Comparison of ENCODE assay signal across 31 mouse cellular contexts in the genomic region with DNA sequence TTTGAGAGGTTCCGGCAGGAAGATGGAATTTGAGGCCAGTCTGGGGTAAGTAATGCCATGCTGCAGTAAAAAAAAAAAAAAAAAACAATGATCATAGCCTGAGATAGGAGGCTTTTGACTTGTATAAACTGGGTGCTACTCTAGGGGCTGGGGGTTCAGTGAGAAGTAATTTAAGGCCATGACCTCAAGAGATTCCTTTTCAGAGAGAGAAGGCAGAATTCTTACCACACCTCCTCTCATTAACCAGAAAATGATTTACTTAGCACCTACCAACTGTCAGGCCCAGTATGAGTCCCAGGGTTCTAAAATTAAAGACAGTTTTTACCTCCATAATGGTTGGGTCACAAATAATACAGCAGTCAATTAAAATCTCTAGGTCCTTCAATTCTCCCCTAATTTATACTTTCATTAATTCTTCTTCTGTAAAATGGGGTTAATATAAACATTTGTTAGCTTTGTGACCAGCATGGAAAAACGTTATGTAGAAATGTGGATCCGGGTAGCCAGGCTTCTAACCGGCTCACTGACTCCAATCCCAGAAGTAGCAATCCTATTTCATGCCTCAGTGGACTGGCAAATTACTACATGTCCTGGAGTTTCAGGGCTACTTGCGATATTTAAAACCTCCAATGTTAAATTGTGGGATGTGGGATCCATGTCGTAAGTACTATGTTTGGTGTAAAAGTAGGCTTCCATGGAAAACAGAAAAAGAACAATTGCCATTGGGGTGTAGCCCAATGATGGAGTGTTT. TPM values are rescaled to one million over a fixed set of nuclear protein-coding genes. Genes with fewer than 3 reads are reported as not detected.
DNase-seq lines count a peak whose midpoint lies in the region; ATAC-seq and TF ChIP-seq lines count a peak whose summit lies in the region.
"Had no signal": no experiment of that assay in that cellular context is flagged by ENCODE, and none has a peak within 500 bp of the region (broad histone marks: within the 10 kb centered on the region; RNA-seq: fewer than 3 reads in every experiment).

No protein-coding gene starts in this region.

- no peak overlapping the region for H3K9ac ChIP-seq in embryonic facial prominence, embryonic 14.5 days (ENCODE audit: low read depth, low read length)
- no peak overlapping the region for H3K9ac ChIP-seq in kidney, embryonic 16.5 days (replicated peaks; ENCODE audit: low read length)
- H3K9ac ChIP-seq in MEL (ENCODE audit: control insufficient read depth, low read depth, low read length, poor library complexity, severe bottlenecking): no peak overlapping the region
- H3K9ac ChIP-seq: embryonic facial prominence, embryonic 12.5 days; forebrain, embryonic 15.5 days; hindbrain, embryonic 13.5 days; liver, embryonic 14.5 days; neural tube, embryonic 12.5 days; stomach, embryonic 15.5 days had no signal

- H3K79me2 ChIP-seq in MEL (ENCODE audit: control insufficient read depth, insufficient read depth, low read length, poor library complexity): no peaks in the 10 kb centered on the region

- H3K4me3 ChIP-seq in embryonic facial prominence, embryonic 14.5 days (ENCODE audit: low read depth, low read length): no peak overlapping the region
- H3K4me3 ChIP-seq in embryonic facial prominence, embryonic 10.5 days: no peak overlapping the region
- H3K4me3 ChIP-seq in kidney, embryonic 16.5 days (ENCODE audit: low read length): no peak overlapping the region
- no peak overlapping the region for H3K4me3 ChIP-seq in MEL (ENCODE audit: control insufficient read depth in 1 of 2, insufficient read depth in 1 of 2, low read depth in 2 of 2, low read length in 2 of 2)
- H3K4me3 ChIP-seq: embryonic facial prominence, embryonic 12.5 days; forebrain, embryonic 10.5 days; forebrain, embryonic 15.5 days; gastrocnemius, adult 2 months; hindbrain, embryonic 13.5 days; myocyte; neural tube, embryonic 12.5 days; stomach, embryonic 15.5 days had no signal

- DNase-seq in embryonic facial prominence, embryonic 14.5 days (ENCODE audit: low spot score): peak; percentile 15
- DNase-seq in embryonic facial prominence, embryonic 10.5 days (ENCODE audit: low spot score): no peak
- no peak for DNase-seq in kidney, postnatal 25 days
- no peak for DNase-seq in MEL (ENCODE audit: low read depth, low spot score)
- DNase-seq in brain, embryonic 14.5 days (ENCODE audit: low read depth): peak; percentile 47
- DNase-seq: adrenal gland, postnatal 25 days; cerebellum, adult 8-10 months; gastrocnemius, adult 2 months; gastrocnemius, postnatal 36 days; heart, adult 18-20 months; heart, postnatal 36 days; layer of hippocampus, postnatal 36 days; liver; lung, adult 2 months; lung, postnatal 10 days; right cerebral cortex, postnatal 25 days had no signal

- H3K9me3 ChIP-seq in embryonic facial prominence, embryonic 14.5 days (ENCODE audit: control insufficient read depth, low read length): no peaks in the 10 kb centered on the region
- H3K9me3 ChIP-seq in embryonic facial prominence, embryonic 10.5 days: no peaks in the 10 kb centered on the region
- no peaks in the 10 kb centered on the region for H3K9me3 ChIP-seq in kidney, embryonic 16.5 days (ENCODE audit: low read length)
- no peaks in the 10 kb centered on the region for H3K9me3 ChIP-seq in MEL (replicated peaks; ENCODE audit: insufficient read depth, low read length)
- H3K9me3 ChIP-seq: embryonic facial prominence, embryonic 12.5 days; forebrain, embryonic 10.5 days; forebrain, embryonic 15.5 days; hindbrain, embryonic 13.5 days; neural tube, embryonic 12.5 days; stomach, embryonic 15.5 days had no signal

- 72% methylated on average over 6 of the region's 6 CpGs for WGBS in embryonic facial prominence, embryonic 14.5 days
- WGBS in embryonic facial prominence, embryonic 10.5 days: 66% methylated on average over 6 of the region's 6 CpGs
- 34% methylated on average over 6 of the region's 6 CpGs for WGBS in kidney, embryonic 16.5 days

- no peak for ATAC-seq in embryonic facial prominence, embryonic 14.5 days (ENCODE audit: low read depth)
- ATAC-seq in kidney, embryonic 16.5 days (ENCODE audit: low FRiP score, low TSS enrichment): peak; percentile 77
- ATAC-seq in frontal cortex, adult (ENCODE audit: low TSS enrichment): no peak
- ATAC-seq: CD4-positive, CD25-positive, alpha-beta regulatory T cell, adult 4 months; forebrain, embryonic 15.5 days; intestine, postnatal 0 days; midbrain, embryonic 16.5 days had no signal

- no peaks in the 10 kb centered on the region for H3K4me1 ChIP-seq in embryonic facial prominence, embryonic 14.5 days (ENCODE audit: control insufficient read depth, insufficient read depth, low read length)
- H3K4me1 ChIP-seq in embryonic facial prominence, embryonic 10.5 days: no peaks in the 10 kb centered on the region
- peaks cover 18% of the 10 kb centered on the region for H3K4me1 ChIP-seq in kidney, embryonic 16.5 days (ENCODE audit: insufficient read depth, low read length)
- H3K4me1 ChIP-seq in MEL (ENCODE audit: control insufficient read depth in 1 of 2, insufficient read depth in 2 of 2, low read length in 2 of 2): no peaks in the 10 kb centered on the region; a peak in 1 of 4 replicates
- H3K4me1 ChIP-seq: embryonic facial prominence, embryonic 12.5 days; forebrain, embryonic 15.5 days; hindbrain, embryonic 13.5 days; neural tube, embryonic 12.5 days; stomach, embryonic 15.5 days had no signal

- H3K27me3 ChIP-seq in embryonic facial prominence, embryonic 14.5 days (replicated peaks; ENCODE audit: control insufficient read depth, insufficient read depth, low read length): no peaks in the 10 kb centered on the region
- H3K27me3 ChIP-seq in embryonic facial prominence, embryonic 10.5 days (replicated peaks; ENCODE audit: low read depth, poor library complexity, severe bottlenecking): no peaks in the 10 kb centered on the region
- H3K27me3 ChIP-seq in kidney, embryonic 16.5 days (ENCODE audit: insufficient read depth, low read length): no peaks in the 10 kb centered on the region
- no peaks in the 10 kb centered on the region for H3K27me3 ChIP-seq in MEL (ENCODE audit: control insufficient read depth in 1 of 2, insufficient read depth in 2 of 2, low read length in 2 of 2)
- H3K27me3 ChIP-seq: embryonic facial prominence, embryonic 12.5 days; forebrain, embryonic 15.5 days; hindbrain, embryonic 13.5 days; neural tube, embryonic 12.5 days; stomach, embryonic 15.5 days had no signal

- no peak overlapping the region for H3K27ac ChIP-seq in embryonic facial prominence, embryonic 14.5 days (replicated peaks; ENCODE audit: low read depth, low read length)
- H3K27ac ChIP-seq in embryonic facial prominence, embryonic 10.5 days (replicated peaks): no peak overlapping the region
- peak overlapping the region; percentile 79 for H3K27ac ChIP-seq in kidney, embryonic 16.5 days (ENCODE audit: low read length)
- no peak overlapping the region for H3K27ac ChIP-seq in MEL (ENCODE audit: control insufficient read depth, low read depth, low read length)
- H3K27ac ChIP-seq: embryonic facial prominence, embryonic 12.5 days; forebrain, embryonic 10.5 days; forebrain, embryonic 15.5 days; gastrocnemius, adult 2 months; hindbrain, embryonic 13.5 days; liver, embryonic 14.5 days; macrophage; neural tube, embryonic 12.5 days; stomach, embryonic 15.5 days had no signal

- no peak for TF ChIP-seq RAD21 in MEL (IDR thresholded peaks at IDR 0.05; ENCODE audit: low read depth, low read length)

- no peak for TF ChIP-seq POLR2A in MEL (IDR thresholded peaks at IDR 0.05; ENCODE audit: control insufficient read depth in 1 of 2, insufficient read depth in 1 of 2, low read depth in 1 of 2, low read length in 2 of 2, poor library complexity in 1 of 2)
- no peak for TF ChIP-seq POLR2A in brain, embryonic 14.5 days (IDR thresholded peaks at IDR 0.05; ENCODE audit: borderline replicate concordance, extremely low read depth, insufficient read depth, insufficient read length, poor library complexity, severe bottlenecking)

- no peak for TF ChIP-seq EP300 in MEL (IDR thresholded peaks at IDR 0.05; ENCODE audit: low read depth in 1 of 2, low read length in 2 of 2)

- no peak overlapping the region for H3K4me2 ChIP-seq in embryonic facial prominence, embryonic 14.5 days (ENCODE audit: low read depth, low read length)
- H3K4me2 ChIP-seq in kidney, embryonic 16.5 days (replicated peaks; ENCODE audit: low read depth, low read length): no peak overlapping the region
- H3K4me2 ChIP-seq: embryonic facial prominence, embryonic 12.5 days; forebrain, embryonic 15.5 days; heart, embryonic 11.5 days; hindbrain, embryonic 13.5 days; neural tube, embryonic 12.5 days; stomach, embryonic 15.5 days had no signal

- no peaks in the 10 kb centered on the region for H3K36me3 ChIP-seq in embryonic facial prominence, embryonic 14.5 days (ENCODE audit: control insufficient read depth, insufficient read depth, low read length)
- H3K36me3 ChIP-seq in embryonic facial prominence, embryonic 10.5 days (replicated peaks): no peaks in the 10 kb centered on the region
- H3K36me3 ChIP-seq in kidney, embryonic 16.5 days (ENCODE audit: insufficient read depth, low read length): no peaks in the 10 kb centered on the region
- H3K36me3 ChIP-seq in MEL (ENCODE audit: control insufficient read depth in 1 of 2, insufficient read depth in 2 of 2, low read length in 2 of 2): peaks cover 0 to 5% of the 10 kb centered on the region in 2 experiments; a peak in 2 of 4 replicates
- H3K36me3 ChIP-seq: embryonic facial prominence, embryonic 12.5 days; forebrain, embryonic 10.5 days; forebrain, embryonic 15.5 days; hindbrain, embryonic 13.5 days; neural tube, embryonic 12.5 days; stomach, embryonic 15.5 days had no signal

- TF ChIP-seq CTCF in MEL (IDR thresholded peaks at IDR 0.05 in 2 of 3, conservative IDR thresholded peaks at IDR 0.05 in 1 of 3; ENCODE audit: control insufficient read depth in 1 of 3, insufficient read depth in 1 of 3, low read depth in 2 of 3, low read length in 3 of 3, poor library complexity in 1 of 3, severe bottlenecking in 1 of 3): no peak
- TF ChIP-seq CTCF in brain, embryonic 14.5 days (IDR thresholded peaks at IDR 0.05; ENCODE audit: borderline replicate concordance, extremely low read depth, insufficient read depth, insufficient read length): no peak

TF ChIP-seq in MEL, 35 proteins besides CTCF, POLR2A, EP300 and RAD21:
- TF ChIP-seq ZNF384 (IDR thresholded peaks at IDR 0.05; ENCODE audit: low read depth, low read length): peak; percentile 56; the same call in 1 of the 2 replicates
- TF ChIP-seq BHLHE40 (IDR thresholded peaks at IDR 0.05; ENCODE audit: borderline replicate concordance, low read depth, low read length): no peak

RNA-seq across cellular contexts. Expression of a gene that starts 19.7 kb away (rescaled TPM):
- polyA plus RNA-seq in embryonic facial prominence, embryonic 14.5 days (2014; fragmentation: Nextera tagmentation; extraction: Ambion mirVana): 7.9 and 9.2 TPM in 2 replicates
- 9.1 and 10.5 TPM in 2 replicates for polyA plus RNA-seq in embryonic facial prominence, embryonic 10.5 days (2016; fragmentation: Nextera tagmentation; extraction: Ambion mirVana)
- 6.0 and 8.0 TPM in 2 replicates for polyA plus RNA-seq in kidney, embryonic 16.5 days (2015; fragmentation: Nextera tagmentation; extraction: Ambion mirVana)
- 10.9 and 14.8 TPM in 2 replicates for total RNA-seq in MEL (2012; rRNA removed)
- polyA plus RNA-seq in MEL (2012; ENCODE audit: insufficient read depth in 1 of 2, insufficient read length in 2 of 2, low read depth in 1 of 2, low replicate concordance in 2 of 2, missing spikeins in 1 of 2): 10 to 100 TPM in 1 of 2 experiments, not detected in 1; 17.9 TPM
- polyA plus RNA-seq in brain, embryonic 14.5 days (2012; rRNA removed): 10.1 and 16.8 TPM in 2 replicates

Comparison
In these comparisons a context has a peak if more than half of its experiments do, and no peak if none do; other contexts are left out.
1. DNase-seq: peak in embryonic facial prominence, embryonic 14.5 days (single experiment) and brain, embryonic 14.5 days (single experiment); none in embryonic facial prominence, embryonic 10.5 days (single experiment), kidney, postnatal 25 days (0 of 2) and MEL (single experiment).